Mouse (Mus musculus) frontal cortex, postnatal 36 days (tissue): ENCODE measurements around the gene Btbd35f7.
"Not testable (repeated sequence)": the region's sequence is repeated elsewhere in the genome, so short reads cannot be mapped to it uniquely, and the experiment has no call there.

Experiments used
- DNase-seq, 2 experiments: peaks; one replicate each; pipeline ENCODE4 v3.0.0; 2022; ENCODE audit warnings: low spot score in 2 of 2

Gene Btbd35f7

DNA sequence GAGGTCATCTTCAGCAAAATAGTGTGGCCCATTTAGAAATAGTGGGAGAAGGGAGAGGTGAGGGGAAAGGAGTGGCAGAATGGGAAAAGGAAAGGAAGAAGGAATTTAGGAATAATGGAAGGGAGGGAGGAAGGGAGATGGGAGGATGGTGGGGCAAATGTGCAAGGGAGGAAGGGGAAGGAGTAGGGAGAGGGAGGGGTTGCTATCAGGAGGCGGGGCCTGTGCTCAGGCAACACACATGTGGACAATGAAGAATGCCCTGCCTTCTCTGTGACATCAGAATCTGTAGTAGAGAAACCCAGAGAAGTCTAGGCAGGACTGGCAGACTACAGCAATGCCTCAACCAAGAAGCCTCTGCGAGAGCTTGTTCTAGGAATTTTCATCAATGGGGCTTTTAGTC is at the start of gene Btbd35f7:
Gene Btbd35f7, plus strand, starts transcription at position 301 of the 400 bp plus-strand sequence.
- DNase-seq, result not testable (repeated sequence)
